Mouse (Mus musculus) CD4-positive, CD25-positive, alpha-beta regulatory T cell, adult 4 months (primary cell): ENCODE measurements around the gene Vstm4. TPM values are rescaled to one million over a fixed set of nuclear protein-coding genes. Genes with fewer than 3 reads are reported as not detected.

ENCODE experiments used
- ATAC-seq: one replicate; pipeline ENCODE4 v1.8.0; 2017
- polyA plus RNA-seq, 2 experiments: library from polyadenylated mRNA; unstranded; fragments of 100-300 nt; shearing (Covaris generic); gene quantifications; one replicate each; pipeline ENCODE4 v1.2.1; 2017

Vstm4 gene
- polyA plus RNA-seq: not detected

GRCm38 (mm10) chr14:32856681-32857328 lies at the start of gene Vstm4:
TSS of gene Vstm4 (plus strand) at chr14:32856756.
- ATAC-seq: no peak

- no peak for ATAC-seq
These were observed 46.4 kb upstream of the Vstm4 start for GRCm38 (mm10) chr14:32810111-32810510.

- ATAC-seq: no peak
These were observed 44.1 kb upstream of the Vstm4 start for GRCm38 (mm10) chr14:32812429-32812828.

- no peak for ATAC-seq
These were observed 41.6 kb upstream of the Vstm4 start for GRCm38 (mm10) chr14:32814961-32815360.

GRCm38 (mm10) chr14:32816533-32816932 lies 40.0 kb upstream of the Vstm4 start:
- ATAC-seq: no peak

- ATAC-seq: no peak
These were observed 39.3 kb upstream of the Vstm4 start for GRCm38 (mm10) chr14:32817258-32817657.

GRCm38 (mm10) chr14:32819297-32819696 lies 37.3 kb upstream of the Vstm4 start:
- no peak for ATAC-seq

GRCm38 (mm10) chr14:32822812-32823211 lies 33.7 kb upstream of the Vstm4 start:
- ATAC-seq: no peak

GRCm38 (mm10) chr14:32823861-32824260 lies 32.7 kb upstream of the Vstm4 start:
- no peak for ATAC-seq

- ATAC-seq: no peak
These were observed 32.0 kb upstream of the Vstm4 start for GRCm38 (mm10) chr14:32824267-32825150.

- ATAC-seq: no peak
These were observed 31.0 kb upstream of the Vstm4 start for GRCm38 (mm10) chr14:32825426-32826032.

GRCm38 (mm10) chr14:32827165-32827564 lies 29.4 kb upstream of the Vstm4 start:
- ATAC-seq: no peak

- ATAC-seq: no peak
These were observed 28.4 kb upstream of the Vstm4 start for GRCm38 (mm10) chr14:32827994-32828650.

GRCm38 (mm10) chr14:32833847-32834246 lies 22.7 kb upstream of the Vstm4 start, which contains the start of gene Fam170b:
TSS of gene Fam170b (plus strand) at chr14:32833962.
- no peak for ATAC-seq

GRCm38 (mm10) chr14:32835181-32835580 lies 21.4 kb upstream of the Vstm4 start:
- ATAC-seq: no peak

GRCm38 (mm10) chr14:32835596-32835995 lies 21.0 kb upstream of the Vstm4 start:
- no peak for ATAC-seq

- no peak for ATAC-seq
These were observed 20.4 kb upstream of the Vstm4 start for GRCm38 (mm10) chr14:32836191-32836590.

GRCm38 (mm10) chr14:32842052-32842451 lies 14.5 kb upstream of the Vstm4 start:
- no peak for ATAC-seq

- ATAC-seq: no peak
These were observed 2.5 kb upstream of the Vstm4 start for GRCm38 (mm10) chr14:32854059-32854458.

- ATAC-seq: no peak
These were observed 310 bp upstream of the Vstm4 start for GRCm38 (mm10) chr14:32856246-32856645.

- ATAC-seq: no peak
These were observed 1.8 kb downstream of the Vstm4 start for GRCm38 (mm10) chr14:32858361-32858760.

- ATAC-seq: no peak
These were observed 2.5 kb downstream of the Vstm4 start for GRCm38 (mm10) chr14:32858941-32859510.
